Mouse (Mus musculus): ENCODE results near the gene Ets2. TPM values are rescaled to one million over a fixed set of nuclear protein-coding genes. Genes with fewer than 3 reads are reported as not detected.
"Not testable (repeated sequence)": the region's sequence is repeated elsewhere in the genome, so short reads cannot be mapped to it uniquely, and the experiment has no call there.

Gene Ets2
- total RNA-seq, 2 experiments from 2014 or later, result 7.0 to 9.9 TPM

GRCm38 (mm10) chr16:95763201-95763600 lies 61.3 kb downstream of the Ets2 start:
- ATAC-seq (replicated peaks; ENCODE audit: poor library complexity), result no peak

- not testable (repeated sequence) for ATAC-seq (replicated peaks; ENCODE audit: poor library complexity)
Observed at GRCm38 (mm10) chr16:95764041-95764440, 62.2 kb downstream of the Ets2 start.

GRCm38 (mm10) chr16:95766181-95766580 lies 64.3 kb downstream of the Ets2 start:
- no peak for ATAC-seq (replicated peaks; ENCODE audit: poor library complexity)

GRCm38 (mm10) chr16:95767246-95767645 lies 65.4 kb downstream of the Ets2 start:
- ATAC-seq (replicated peaks; ENCODE audit: poor library complexity), result no peak

GRCm38 (mm10) chr16:95769066-95769995 lies 67.5 kb downstream of the Ets2 start:
- ATAC-seq (replicated peaks; ENCODE audit: poor library complexity), result no peak

- ATAC-seq (replicated peaks; ENCODE audit: poor library complexity), result no peak
Observed at GRCm38 (mm10) chr16:95769996-95770334, 68.1 kb downstream of the Ets2 start.

- no peak for ATAC-seq (replicated peaks; ENCODE audit: poor library complexity)
Observed at GRCm38 (mm10) chr16:95770402-95770801, 68.5 kb downstream of the Ets2 start.

Other genes starting within 250 kb of the Ets2 start
- 20.9 and 26.9 TPM in 2 replicates for gene Erg, start 115.5 kb upstream of the Ets2 start, total RNA-seq (2015)
- 46.0 and 55.8 TPM in 2 replicates for gene Erg, start 115.5 kb upstream of the Ets2 start, total RNA-seq (2017)